Mouse (Mus musculus) hindbrain, postnatal 0 days (tissue): ENCODE data around the gene Pgd. TPM values are rescaled to one million over a fixed set of nuclear protein-coding genes. Genes with fewer than 3 reads are reported as not detected.

Experiments used
- ATAC-seq: fragments of 200-750 bp; cut with Nextera tagmentation; 2 replicates; pipeline ENCODE4 v1.8.0; 2017; ENCODE audit warnings: mild to moderate bottlenecking, moderate TSS enrichment, moderate library complexity
- DNase-seq: peaks from one replicate; pipeline ENCODE4 v3.0.0-alpha.2; 2015; ENCODE audit warnings: low spot score
- H3K27ac ChIP-seq: fragments of 300-500 bp; sonication (generic); 2 replicates; pipeline ENCODE4 v1.5.1; 2014; ENCODE audit warnings: mild to moderate bottlenecking
- H3K27me3 ChIP-seq: fragments of 300-500 bp; sonication (generic); 2 replicates; pipeline ENCODE4 v1.6.1; 2014; ENCODE audit warnings: low read length, mixed read lengths; ENCODE audit not compliant: insufficient read depth
- H3K36me3 ChIP-seq: fragments of 300-500 bp; sonication (generic); 2 replicates; pipeline ENCODE4 v1.6.1; 2014; ENCODE audit warnings: low read length, mixed read lengths; ENCODE audit not compliant: insufficient read depth
- H3K4me1 ChIP-seq: fragments of 300-500 bp; sonication (generic); 2 replicates; pipeline ENCODE4 v1.6.1; 2014; ENCODE audit warnings: antibody characterized with exemption, low read length, mixed read lengths; ENCODE audit not compliant: insufficient read depth
- H3K4me2 ChIP-seq: fragments of 300-500 bp; sonication (generic); 2 replicates; pipeline ENCODE4 v1.6.1; 2014; ENCODE audit warnings: low read depth, mild to moderate bottlenecking, low read length, moderate library complexity, mixed read lengths
- H3K4me3 ChIP-seq: fragments of 300-500 bp; sonication (generic); 2 replicates; pipeline ENCODE4 v1.5.1; 2014; ENCODE audit warnings: low read length
- H3K9ac ChIP-seq: fragments of 300-500 bp; sonication (generic); replicated peaks from 2 replicates; pipeline ENCODE4 v1.6.1; 2014; ENCODE audit warnings: mild to moderate bottlenecking, low read length, moderate library complexity, mixed read lengths
- H3K9me3 ChIP-seq: fragments of 300-500 bp; sonication (generic); 2 replicates; pipeline ENCODE4 v1.6.1; 2016; ENCODE audit warnings: low read length, mixed read lengths
- CTCF ChIP-seq: IDR thresholded peaks from 2 replicates; pipeline ENCODE4 v1.5.1; 2016; ENCODE audit warnings: antibody characterized with exemption, control low read depth, low read depth
- WGBS: fragments of 180-500 bp; shearing (Covaris S2); extraction: QIAGEN DNeasy Blood & Tissue Kit; methylation state at CpG from one replicate; pipeline ENCODE4 v1.1.7; 2014; 5-methylcytosine and 5-hydroxymethylcytosine counted together
- polyA plus RNA-seq: library from polyadenylated mRNA; unstranded; fragments of >200 nt; fragmentation: Nextera tagmentation; extraction: Ambion mirVana; gene quantifications from 2 replicates; pipeline ENCODE4 v1.2.1, GENCODE M21; 2015
- total RNA-seq: library from RNA; depleted of rRNA; stranded (reverse); fragments of >200 nt; gene quantifications from 2 replicates; pipeline ENCODE4 v1.2.3, GENCODE M21; 2014

Gene Pgd
- total and polyA plus RNA-seq, 2 experiments from 2014 or later, result 36.3 to 94.8 TPM

DNA sequence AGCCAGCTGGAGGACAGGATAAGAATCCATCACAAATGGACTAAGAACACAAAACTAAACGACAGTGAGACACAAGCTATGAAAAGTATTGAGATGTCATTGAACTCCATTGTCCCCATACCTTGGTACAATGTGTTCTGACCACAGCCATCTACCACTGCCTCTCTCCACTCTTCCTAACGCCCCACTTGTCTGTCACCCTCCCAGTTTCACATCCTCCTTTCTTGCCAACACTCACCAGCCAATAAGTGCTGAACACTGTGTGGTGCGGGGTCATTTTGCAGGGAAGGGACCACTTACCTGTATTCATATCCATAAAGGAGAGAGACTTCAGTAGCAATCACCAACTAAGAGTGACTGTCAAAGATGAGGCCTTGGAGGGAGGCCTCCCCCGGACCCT lies 34.5 kb upstream of the Pgd start:
- Histone ChIP-seq H3K4me3 (no peak overlapping the region), H3K36me3 (peaks cover 69% of the 10 kb centered on the region), H3K27me3 (no peaks in the 10 kb centered on the region), H3K27ac (no peak overlapping the region), H3K4me2 (no peak overlapping the region), H3K9me3 (no peaks in the 10 kb centered on the region), H3K4me1 (no peaks in the 10 kb centered on the region), H3K9ac (no peak overlapping the region)
- TF ChIP-seq CTCF, result no peak
- WGBS, result 88% methylated on average over 4 of the region's 4 CpGs
- ATAC-seq, result no peak
- no peak for DNase-seq

DNA sequence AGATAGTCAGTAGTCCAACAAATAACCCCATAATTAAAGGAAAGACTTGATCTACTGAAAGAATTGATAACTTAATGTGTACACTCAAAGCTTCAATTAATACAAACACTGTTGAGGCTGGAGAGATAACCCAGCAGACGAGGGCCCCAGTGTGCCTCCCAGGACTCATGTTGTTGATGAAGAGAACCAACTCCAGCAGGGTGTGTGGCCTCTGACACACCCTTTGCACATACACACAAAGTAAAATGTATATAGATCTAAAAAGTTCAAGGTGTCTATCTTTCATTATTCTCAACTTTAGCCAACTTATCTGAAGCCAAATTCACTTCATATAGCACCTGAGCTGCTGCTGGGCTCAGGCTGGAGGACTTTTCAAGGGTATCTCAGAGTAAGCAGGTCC lies 30.6 kb upstream of the Pgd start:
- no peak for TF ChIP-seq CTCF
- Histone ChIP-seq H3K4me1 (no peaks in the 10 kb centered on the region), H3K9ac (no peak overlapping the region), H3K27me3 (no peaks in the 10 kb centered on the region), H3K4me3 (no peak overlapping the region), H3K36me3 (peaks cover 63% of the 10 kb centered on the region), H3K4me2 (no peak overlapping the region), H3K27ac (no peak overlapping the region), H3K9me3 (no peaks in the 10 kb centered on the region)
- ATAC-seq (no peak), DNase-seq (no peak)
- 76% methylated on average over 1 of the region's 1 CpGs for WGBS

DNA sequence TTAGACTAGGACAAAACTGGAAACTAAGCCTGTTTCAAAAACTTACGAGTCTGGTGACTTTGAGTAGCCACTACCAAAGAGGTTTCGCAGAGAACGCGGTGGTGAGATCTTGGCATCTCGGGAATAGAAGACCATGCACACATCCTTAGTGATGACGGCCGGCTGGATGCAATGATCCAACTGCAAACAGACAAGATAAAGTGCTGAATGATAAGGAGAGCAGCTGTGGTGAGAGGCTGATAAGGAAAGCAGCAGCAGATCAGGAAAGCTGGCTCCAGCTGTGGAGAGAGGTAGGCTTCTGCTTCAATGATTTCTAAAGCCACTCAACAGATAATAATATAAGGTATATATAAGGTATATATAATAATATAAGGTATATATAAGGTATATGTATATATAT lies 24.5 kb upstream of the Pgd start:
- TF ChIP-seq CTCF, result no peak
- DNase-seq, result no peak
- Histone ChIP-seq H3K36me3 (peaks cover 65% of the 10 kb centered on the region), H3K4me3 (no peak overlapping the region), H3K4me1 (no peaks in the 10 kb centered on the region), H3K27me3 (no peaks in the 10 kb centered on the region), H3K4me2 (no peak overlapping the region), H3K9me3 (no peaks in the 10 kb centered on the region), H3K9ac (no peak overlapping the region), H3K27ac (no peak overlapping the region)
- no peak for ATAC-seq
- 93% methylated on average over 7 of the region's 7 CpGs for WGBS

DNA sequence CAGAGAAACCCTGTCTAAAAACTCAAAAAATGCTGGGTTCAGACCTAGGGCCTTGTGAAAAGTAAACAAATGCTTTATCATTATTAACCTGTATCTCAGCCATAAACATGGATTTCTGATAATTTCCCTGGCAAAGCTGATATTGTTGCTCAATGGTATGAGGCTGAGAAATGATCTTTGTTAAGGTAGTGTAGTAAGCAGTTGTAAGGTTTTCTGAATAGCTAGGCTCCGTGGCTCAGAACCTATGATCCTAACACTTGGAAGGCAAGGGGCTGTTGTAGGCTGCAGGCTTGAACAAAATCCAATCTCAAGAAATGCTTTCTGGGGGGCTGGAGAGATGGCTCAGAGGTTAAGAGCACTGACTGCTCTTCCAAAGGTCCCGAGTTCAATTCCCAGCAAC lies 22.0 kb upstream of the Pgd start:
- ATAC-seq, result no peak
- no peaks in the 10 kb centered on the region for H3K27me3 ChIP-seq
- H3K36me3 ChIP-seq, result peaks cover 75% of the 10 kb centered on the region
- no peak overlapping the region for H3K9ac ChIP-seq
- H3K9me3 ChIP-seq, result no peaks in the 10 kb centered on the region
- no peak overlapping the region for H3K4me3 ChIP-seq
- H3K27ac ChIP-seq, result no peak overlapping the region
- no peaks in the 10 kb centered on the region for H3K4me1 ChIP-seq
- TF ChIP-seq CTCF, result no peak
- no peak overlapping the region for H3K4me2 ChIP-seq
- DNase-seq, result no peak
- WGBS, result 93% methylated on average over 2 of the region's 2 CpGs

DNA sequence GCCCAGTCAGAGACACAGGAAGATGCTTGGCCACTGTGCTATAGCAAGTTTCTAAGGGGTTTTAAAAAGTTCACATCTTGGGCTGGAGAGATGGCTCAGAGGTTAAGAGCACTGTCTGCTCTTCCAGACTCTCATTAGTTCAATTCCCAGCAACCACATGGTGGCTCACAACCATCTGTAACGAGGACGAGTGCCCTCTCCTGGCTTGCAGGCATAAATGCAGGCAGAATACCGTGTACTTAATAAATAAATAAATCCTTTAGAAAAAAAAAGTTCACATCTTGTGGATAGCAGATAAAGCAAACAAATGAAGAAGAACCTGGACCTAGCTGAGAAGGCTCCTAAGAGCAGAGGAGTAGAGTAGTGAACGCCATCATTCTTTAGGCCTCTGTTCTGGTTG lies 16.2 kb upstream of the Pgd start:
- H3K9ac ChIP-seq, result no peak overlapping the region
- DNase-seq (peak; percentile 55), ATAC-seq (no peak)
- no peak overlapping the region for H3K4me2 ChIP-seq
- no peak overlapping the region for H3K4me3 ChIP-seq
- H3K4me1 ChIP-seq, result no peaks in the 10 kb centered on the region
- H3K27ac ChIP-seq, result no peak overlapping the region
- 48% methylated on average over 4 of the region's 4 CpGs for WGBS
- H3K9me3 ChIP-seq, result no peaks in the 10 kb centered on the region
- peaks cover 87% of the 10 kb centered on the region for H3K36me3 ChIP-seq
- H3K27me3 ChIP-seq, result no peaks in the 10 kb centered on the region
- TF ChIP-seq CTCF, result peak; percentile 57

DNA sequence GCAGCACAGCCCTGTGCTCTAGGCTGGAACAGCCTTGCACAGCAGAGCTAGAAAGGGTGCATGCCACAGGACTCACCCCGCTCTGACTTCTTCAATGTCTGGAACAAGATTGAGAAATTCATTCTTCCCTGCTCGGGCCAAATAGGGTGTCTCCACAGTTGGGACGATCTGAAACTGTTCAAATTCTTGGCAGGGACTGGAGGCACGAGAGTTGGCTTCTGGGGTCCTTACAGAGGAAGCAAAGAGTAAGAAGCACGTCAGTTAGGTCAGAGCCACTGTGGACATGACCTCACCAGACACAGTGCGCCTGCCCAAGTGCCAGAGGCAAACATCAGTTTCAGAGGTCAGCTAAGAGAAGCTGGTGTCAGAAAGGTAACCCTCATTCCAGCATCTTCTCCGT lies 15.6 kb upstream of the Pgd start:
- no peak for ATAC-seq
- H3K27ac ChIP-seq, result no peak overlapping the region
- DNase-seq, result no peak
- no peaks in the 10 kb centered on the region for H3K4me1 ChIP-seq
- no peak overlapping the region for H3K9ac ChIP-seq
- TF ChIP-seq CTCF, result no peak
- no peaks in the 10 kb centered on the region for H3K9me3 ChIP-seq
- no peak overlapping the region for H3K4me2 ChIP-seq
- H3K36me3 ChIP-seq, result peaks cover 81% of the 10 kb centered on the region
- H3K27me3 ChIP-seq, result no peaks in the 10 kb centered on the region
- WGBS, result 87% methylated on average over 7 of the region's 7 CpGs
- H3K4me3 ChIP-seq, result no peak overlapping the region

DNA sequence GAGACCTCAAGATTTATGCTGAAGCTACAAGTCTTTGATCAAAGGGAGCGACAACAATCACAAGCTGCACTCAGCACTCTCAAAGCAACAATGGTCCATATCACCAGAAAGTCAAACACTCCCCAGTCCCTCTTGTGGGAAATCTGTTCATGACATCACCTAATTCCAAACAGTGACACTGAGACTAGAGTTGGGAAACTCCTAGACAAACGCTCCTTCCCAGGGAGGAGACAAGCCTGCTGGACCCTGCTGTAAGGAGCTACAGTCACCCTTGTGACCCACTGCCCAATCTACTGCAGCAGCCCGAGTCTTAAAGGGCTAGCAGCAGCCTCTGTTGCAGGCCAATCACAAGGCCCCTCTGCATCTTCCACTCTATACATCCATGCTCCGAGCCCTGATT lies 13.0 kb upstream of the Pgd start:
- DNase-seq (no peak), ATAC-seq (no peak)
- Histone ChIP-seq H3K27me3 (no peaks in the 10 kb centered on the region), H3K9me3 (no peaks in the 10 kb centered on the region), H3K4me2 (no peak overlapping the region), H3K36me3 (peaks cover 61% of the 10 kb centered on the region), H3K9ac (no peak overlapping the region), H3K4me3 (no peak overlapping the region), H3K4me1 (no peaks in the 10 kb centered on the region), H3K27ac (no peak overlapping the region; the same call in 1 of the 2 replicates)
- WGBS, result 54% methylated on average over 4 of the region's 4 CpGs
- no peak for TF ChIP-seq CTCF
